Mouse (Mus musculus): ENCODE results near the gene D930020B18Rik. TPM values are rescaled to one million over a fixed set of nuclear protein-coding genes. Genes with fewer than 3 reads are reported as not detected.

Gene D930020B18Rik
- polyA plus RNA-seq, 1 experiment from 2014 or later, result 0.12 TPM

GRCm38 (mm10) chr10:121689591-121690314 lies 48.4 kb downstream of the D930020B18Rik start:
- H3K27me3 ChIP-seq (replicated peaks; ENCODE audit: control insufficient read depth, insufficient read depth, low read length), result no peaks in the 10 kb centered on the region
- WGBS, result 20% methylated on average over 15 of the region's 15 CpGs
- no peak overlapping the region for H3K9ac ChIP-seq (ENCODE audit: low read depth, low read length)
- H3K36me3 ChIP-seq (ENCODE audit: control insufficient read depth, insufficient read depth), result no peaks in the 10 kb centered on the region
- peak; percentile 90 for TF ChIP-seq CTCF (IDR thresholded peaks at IDR 0.05; ENCODE audit: low read depth)
- H3K4me3 ChIP-seq (ENCODE audit: low read depth, low read length), result no peak overlapping the region
- no peaks in the 10 kb centered on the region for H3K9me3 ChIP-seq (ENCODE audit: control insufficient read depth)
- H3K27ac ChIP-seq (ENCODE audit: low read depth, low read length), result no peak overlapping the region
- no peaks in the 10 kb centered on the region for H3K4me1 ChIP-seq (replicated peaks; ENCODE audit: control insufficient read depth, insufficient read depth, low read length)
- H3K4me2 ChIP-seq (replicated peaks; ENCODE audit: low read depth), result no peak overlapping the region
- ATAC-seq, result peak; percentile 61

- ATAC-seq, result peak; percentile 64
- TF ChIP-seq CTCF (IDR thresholded peaks at IDR 0.05; ENCODE audit: low read depth), result no peak
- Histone ChIP-seq H3K4me2 (replicated peaks; ENCODE audit: low read depth) (peak overlapping the region; percentile 58), H3K36me3 (ENCODE audit: control insufficient read depth, insufficient read depth) (no peaks in the 10 kb centered on the region), H3K27me3 (replicated peaks; ENCODE audit: control insufficient read depth, insufficient read depth, low read length) (no peaks in the 10 kb centered on the region), H3K27ac (ENCODE audit: low read depth, low read length) (no peak overlapping the region), H3K4me3 (ENCODE audit: low read depth, low read length) (peak overlapping the region; percentile 31), H3K9me3 (ENCODE audit: control insufficient read depth) (no peaks in the 10 kb centered on the region), H3K9ac (ENCODE audit: low read depth, low read length) (no peak overlapping the region), H3K4me1 (replicated peaks; ENCODE audit: control insufficient read depth, insufficient read depth, low read length) (no peaks in the 10 kb centered on the region)
- WGBS, result 25% methylated on average over 18 of the region's 18 CpGs
These were observed 51.7 kb downstream of the D930020B18Rik start for GRCm38 (mm10) chr10:121692944-121693579.

- Histone ChIP-seq H3K4me3 (ENCODE audit: low read depth, low read length) (no peak overlapping the region), H3K27ac (ENCODE audit: low read depth, low read length) (no peak overlapping the region), H3K27me3 (replicated peaks; ENCODE audit: control insufficient read depth, insufficient read depth, low read length) (no peaks in the 10 kb centered on the region), H3K9me3 (ENCODE audit: control insufficient read depth) (no peaks in the 10 kb centered on the region), H3K4me2 (replicated peaks; ENCODE audit: low read depth) (no peak overlapping the region), H3K4me1 (replicated peaks; ENCODE audit: control insufficient read depth, insufficient read depth, low read length) (no peaks in the 10 kb centered on the region), H3K36me3 (ENCODE audit: control insufficient read depth, insufficient read depth) (no peaks in the 10 kb centered on the region), H3K9ac (ENCODE audit: low read depth, low read length) (no peak overlapping the region)
- TF ChIP-seq CTCF (IDR thresholded peaks at IDR 0.05; ENCODE audit: low read depth), result no peak
- no peak for ATAC-seq
- 85% methylated on average over 11 of the region's 11 CpGs for WGBS
These were observed 53.2 kb downstream of the D930020B18Rik start for GRCm38 (mm10) chr10:121694567-121694966.

- 51% methylated on average over 11 of the region's 11 CpGs for WGBS
- no peaks in the 10 kb centered on the region for H3K9me3 ChIP-seq (ENCODE audit: control insufficient read depth)
- no peaks in the 10 kb centered on the region for H3K36me3 ChIP-seq (ENCODE audit: control insufficient read depth, insufficient read depth)
- peak; percentile 82 for TF ChIP-seq CTCF (IDR thresholded peaks at IDR 0.05; ENCODE audit: low read depth)
- H3K27ac ChIP-seq (ENCODE audit: low read depth, low read length), result no peak overlapping the region
- no peaks in the 10 kb centered on the region for H3K27me3 ChIP-seq (replicated peaks; ENCODE audit: control insufficient read depth, insufficient read depth, low read length)
- H3K4me2 ChIP-seq (replicated peaks; ENCODE audit: low read depth), result no peak overlapping the region
- H3K4me3 ChIP-seq (ENCODE audit: low read depth, low read length), result no peak overlapping the region
- no peak for ATAC-seq
- H3K9ac ChIP-seq (ENCODE audit: low read depth, low read length), result no peak overlapping the region
- H3K4me1 ChIP-seq (replicated peaks; ENCODE audit: control insufficient read depth, insufficient read depth, low read length), result no peaks in the 10 kb centered on the region
These were observed 60.2 kb downstream of the D930020B18Rik start for GRCm38 (mm10) chr10:121701296-121702248.

- ATAC-seq, result no peak
- no peak overlapping the region for H3K27ac ChIP-seq (ENCODE audit: low read depth, low read length)
- H3K4me3 ChIP-seq (ENCODE audit: low read depth, low read length), result no peak overlapping the region
- no peaks in the 10 kb centered on the region for H3K27me3 ChIP-seq (replicated peaks; ENCODE audit: control insufficient read depth, insufficient read depth, low read length)
- H3K9me3 ChIP-seq (ENCODE audit: control insufficient read depth), result no peaks in the 10 kb centered on the region
- no peaks in the 10 kb centered on the region for H3K36me3 ChIP-seq (ENCODE audit: control insufficient read depth, insufficient read depth)
- WGBS, result 75% methylated on average over 6 of the region's 6 CpGs
- H3K4me2 ChIP-seq (replicated peaks; ENCODE audit: low read depth), result no peak overlapping the region
- H3K9ac ChIP-seq (ENCODE audit: low read depth, low read length), result no peak overlapping the region
- no peaks in the 10 kb centered on the region for H3K4me1 ChIP-seq (replicated peaks; ENCODE audit: control insufficient read depth, insufficient read depth, low read length)
- TF ChIP-seq CTCF (IDR thresholded peaks at IDR 0.05; ENCODE audit: low read depth), result no peak
These were observed 62.2 kb downstream of the D930020B18Rik start for GRCm38 (mm10) chr10:121703619-121704018.

- WGBS, result 87% methylated on average over 6 of the region's 6 CpGs
- Histone ChIP-seq H3K9me3 (ENCODE audit: control insufficient read depth) (no peaks in the 10 kb centered on the region), H3K4me2 (replicated peaks; ENCODE audit: low read depth) (no peak overlapping the region), H3K4me1 (replicated peaks; ENCODE audit: control insufficient read depth, insufficient read depth, low read length) (no peaks in the 10 kb centered on the region), H3K9ac (ENCODE audit: low read depth, low read length) (no peak overlapping the region), H3K27ac (ENCODE audit: low read depth, low read length) (no peak overlapping the region), H3K27me3 (replicated peaks; ENCODE audit: control insufficient read depth, insufficient read depth, low read length) (no peaks in the 10 kb centered on the region), H3K4me3 (ENCODE audit: low read depth, low read length) (no peak overlapping the region), H3K36me3 (ENCODE audit: control insufficient read depth, insufficient read depth) (no peaks in the 10 kb centered on the region)
- ATAC-seq, result no peak
- TF ChIP-seq CTCF (IDR thresholded peaks at IDR 0.05; ENCODE audit: low read depth), result no peak
These were observed 63.5 kb downstream of the D930020B18Rik start for GRCm38 (mm10) chr10:121704871-121705270.

Measured in intestine, postnatal 0 days (tissue).